Mouse (Mus musculus) olfactory bulb, adult 2 months (tissue): ENCODE measurements around the gene Rnps1. TPM values are rescaled to one million over a fixed set of nuclear protein-coding genes. Genes with fewer than 3 reads are reported as not detected.
"Not testable (repeated sequence)": the region's sequence is repeated elsewhere in the genome, so short reads cannot be mapped to it uniquely, and the experiment has no call there.

ENCODE experiments used
- H3K27ac ChIP-seq: fragments of 200-500 bp; 2 replicates; pipeline ENCODE4 v1.5.1; 2012; ENCODE audit warnings: low read depth, low read length; ENCODE audit not compliant: insufficient read depth
- H3K4me1 ChIP-seq: fragments of 200-500 bp; 2 replicates; pipeline ENCODE4 v1.6.1; 2012; ENCODE audit warnings: low read length; ENCODE audit not compliant: control insufficient read depth, insufficient read depth
- H3K4me3 ChIP-seq: fragments of 200-500 bp; 2 replicates; pipeline ENCODE4 v1.5.1; 2012; ENCODE audit warnings: mild to moderate bottlenecking, low read depth, low read length, moderate library complexity; ENCODE audit not compliant: insufficient read depth
- CTCF ChIP-seq: fragments of 200-500 bp; IDR thresholded peaks from 2 replicates; pipeline ENCODE4 v1.5.1; 2012; ENCODE audit warnings: low read depth, mild to moderate bottlenecking, low read length, moderate library complexity; ENCODE audit not compliant: insufficient read depth
- POLR2A ChIP-seq: fragments of 200-500 bp; IDR thresholded peaks from 2 replicates; pipeline ENCODE4 v1.6.1; 2012; ENCODE audit warnings: mild to moderate bottlenecking, low read depth, low read length, moderate library complexity; ENCODE audit not compliant: insufficient read depth
- WGBS: fragments of 180-500 bp; shearing (Covaris S2); methylation state at CpG from one replicate; pipeline ENCODE4 v1.1.7; 2018; 5-methylcytosine and 5-hydroxymethylcytosine counted together
- polyA plus RNA-seq: library from polyadenylated mRNA; stranded (reverse); fragments of >200 nt; gene quantifications from 2 replicates; pipeline ENCODE4 v1.2.4, GENCODE M21; 2012; ENCODE audit warnings: low replicate concordance; ENCODE audit not compliant: missing spikeins, insufficient read depth, insufficient read length

Rnps1 gene
- polyA plus RNA-seq, 1 experiment, result not detected

GRCm38 (mm10) chr17:24394456-24394855 is 19.9 kb upstream of the Rnps1 start:
- TF ChIP-seq POLR2A, result no peak
- no peak for TF ChIP-seq CTCF
- Histone ChIP-seq H3K27ac (no peak overlapping the region), H3K4me1 (no peaks in the 10 kb centered on the region), H3K4me3 (no peak overlapping the region)
- 90% methylated on average over 7 of the region's 7 CpGs for WGBS

- H3K4me1 ChIP-seq, result no peaks in the 10 kb centered on the region
- no peak for TF ChIP-seq CTCF
- no peak for TF ChIP-seq POLR2A
- WGBS, result 84% methylated on average over 3 of the region's 3 CpGs
- H3K4me3 ChIP-seq, result no peak overlapping the region
- H3K27ac ChIP-seq, result no peak overlapping the region
Observed at GRCm38 (mm10) chr17:24402371-24402770, 12.0 kb upstream of the Rnps1 start.

- TF ChIP-seq POLR2A, result no peak
- no peak for TF ChIP-seq CTCF
- H3K4me3 ChIP-seq, result no peak overlapping the region
- WGBS, result 89% methylated on average over 12 of the region's 12 CpGs
- H3K4me1 ChIP-seq, result no peaks in the 10 kb centered on the region
- H3K27ac ChIP-seq, result no peak overlapping the region
Observed at GRCm38 (mm10) chr17:24407116-24407803, 7.1 kb upstream of the Rnps1 start.

- Histone ChIP-seq H3K4me3 (peak overlapping the region; percentile 65), H3K27ac (peak overlapping the region; percentile 60), H3K4me1 (peaks cover 8% of the 10 kb centered on the region)
- TF ChIP-seq POLR2A (no peak), CTCF (no peak)
- WGBS, result 29% methylated on average over 22 of the region's 22 CpGs
Observed at GRCm38 (mm10) chr17:24413557-24414211, 681 bp upstream of the Rnps1 start.

- Histone ChIP-seq H3K4me3 (peak overlapping the region; percentile 75), H3K4me1 (peaks cover 8% of the 10 kb centered on the region), H3K27ac (no peak overlapping the region)
- under 1% methylated on average over 21 of the region's 21 CpGs for WGBS
- TF ChIP-seq CTCF (no peak), POLR2A (no peak)
Observed at GRCm38 (mm10) chr17:24415011-24415410, 646 bp downstream of the Rnps1 start.

- Histone ChIP-seq H3K27ac (no peak overlapping the region), H3K4me3 (no peak overlapping the region), H3K4me1 (peaks cover 8% of the 10 kb centered on the region)
- no peak for TF ChIP-seq POLR2A
- TF ChIP-seq CTCF, result no peak
- WGBS, result 82% methylated on average over 3 of the region's 3 CpGs
Observed at GRCm38 (mm10) chr17:24416051-24416652, 1.8 kb downstream of the Rnps1 start.

- TF ChIP-seq CTCF (no peak), POLR2A (no peak)
- 86% methylated on average over 4 of the region's 4 CpGs for WGBS
- Histone ChIP-seq H3K4me1 (peaks cover 3% of the 10 kb centered on the region), H3K27ac (no peak overlapping the region), H3K4me3 (no peak overlapping the region)
Observed at GRCm38 (mm10) chr17:24423114-24423513, 8.7 kb downstream of the Rnps1 start.

GRCm38 (mm10) chr17:24424489-24424888 is 10.1 kb downstream of the Rnps1 start:
- no peak overlapping the region for H3K27ac ChIP-seq
- H3K4me1 ChIP-seq, result peaks cover 3% of the 10 kb centered on the region
- no peak overlapping the region for H3K4me3 ChIP-seq
- no peak for TF ChIP-seq POLR2A
- TF ChIP-seq CTCF, result no peak
- 92% methylated on average over 5 of the region's 5 CpGs for WGBS

GRCm38 (mm10) chr17:24425326-24425725 is 11.0 kb downstream of the Rnps1 start:
- not testable (repeated sequence) for H3K4me1 ChIP-seq, H3K4me3 ChIP-seq, H3K27ac ChIP-seq
- WGBS, result 96% methylated on average over 6 of the region's 8 CpGs
